Mouse (Mus musculus) limb, embryonic 11.5 days (tissue): Measurements from ENCODE around the gene Spon1. TPM values are rescaled to one million over a fixed set of nuclear protein-coding genes. Genes with fewer than 3 reads are reported as not detected.
A peak's percentile ranks its signal among the peaks of the same experiment; 100 is the strongest.

Experiments
- ATAC-seq: fragments of 200-750 bp; cut with Nextera tagmentation; 2 replicates; pipeline ENCODE4 v1.8.0; 2017; ENCODE audit warnings: low read depth; ENCODE audit not compliant: insufficient number of reproducible peaks, low FRiP score, low TSS enrichment
- DNase-seq: peaks from one replicate; pipeline ENCODE4 v3.0.0-alpha.2; 2015; ENCODE audit warnings: low spot score
- H3K27ac ChIP-seq: fragments of 300-500 bp; sonication (generic); replicated peaks from 2 replicates; pipeline ENCODE4 v1.5.1; 2014; ENCODE audit warnings: low read depth, mild to moderate bottlenecking, low read length
- H3K27me3 ChIP-seq: fragments of 300-500 bp; sonication (generic); 2 replicates; pipeline ENCODE4 v1.6.1; 2014; ENCODE audit warnings: mild to moderate bottlenecking, low read length, mixed read lengths; ENCODE audit not compliant: control insufficient read depth, insufficient read depth
- H3K36me3 ChIP-seq: fragments of 300-500 bp; sonication (generic); 2 replicates; pipeline ENCODE4 v1.6.1; 2014; ENCODE audit warnings: mild to moderate bottlenecking, low read length, moderate library complexity, mixed read lengths; ENCODE audit not compliant: control insufficient read depth, insufficient read depth
- H3K4me1 ChIP-seq: fragments of 300-500 bp; sonication (generic); 2 replicates; pipeline ENCODE4 v1.6.1; 2014; ENCODE audit warnings: low read length, mixed read lengths; ENCODE audit not compliant: control insufficient read depth, insufficient read depth
- H3K4me2 ChIP-seq: fragments of 300-500 bp; sonication (generic); 2 replicates; pipeline ENCODE4 v1.6.1; 2014; ENCODE audit warnings: low read depth, mild to moderate bottlenecking, moderate library complexity; ENCODE audit not compliant: severe bottlenecking
- H3K4me3 ChIP-seq: fragments of 300-500 bp; sonication (generic); 2 replicates; pipeline ENCODE4 v1.5.1; 2014; ENCODE audit warnings: low read depth, low read length
- H3K9ac ChIP-seq: fragments of 300-500 bp; sonication (generic); 2 replicates; pipeline ENCODE4 v1.6.1; 2014; ENCODE audit warnings: mild to moderate bottlenecking, low read length
- H3K9me3 ChIP-seq: fragments of 300-500 bp; sonication (generic); 2 replicates; pipeline ENCODE4 v1.6.1; 2016; ENCODE audit warnings: low read length; ENCODE audit not compliant: control insufficient read depth
- WGBS: fragments of 180-500 bp; shearing (Covaris S2); extraction: QIAGEN DNeasy Blood & Tissue Kit; methylation state at CpG from one replicate; pipeline ENCODE4 v1.1.7; 2014; 5-methylcytosine and 5-hydroxymethylcytosine counted together
- polyA plus RNA-seq: library from polyadenylated mRNA; unstranded; fragments of >200 nt; fragmentation: Nextera tagmentation; extraction: Ambion mirVana; gene quantifications from 2 replicates; pipeline ENCODE4 v1.2.1, GENCODE M21; 2014

Gene Spon1
- polyA plus RNA-seq, 1 experiment from 2014 or later, result 3.8 TPM

GRCm38 (mm10) chr7:113742644-113743043 lies 23.2 kb upstream of the Spon1 start:
- ATAC-seq (no peak), DNase-seq (no peak)
- Histone ChIP-seq H3K36me3 (no peaks in the 10 kb centered on the region), H3K27me3 (no peaks in the 10 kb centered on the region), H3K9ac (no peak overlapping the region), H3K4me2 (no peak overlapping the region), H3K27ac (no peak overlapping the region), H3K4me1 (0 out of 2 replicates have a peak, but pooled peaks cover 3% of the 10 kb centered on the region), H3K4me3 (no peak overlapping the region), H3K9me3 (peaks cover 3% of the 10 kb centered on the region; the same call in 1 of the 2 replicates)
- 84% methylated on average over 4 of the region's 4 CpGs for WGBS

- DNase-seq, result no peak
- Histone ChIP-seq H3K4me1 (0 out of 2 replicates have a peak, but pooled peaks cover 3% of the 10 kb centered on the region), H3K9me3 (peaks cover 3% of the 10 kb centered on the region; the same call in 1 of the 2 replicates), H3K27ac (no peak overlapping the region), H3K9ac (no peak overlapping the region), H3K36me3 (no peaks in the 10 kb centered on the region), H3K4me3 (no peak overlapping the region), H3K4me2 (no peak overlapping the region), H3K27me3 (no peaks in the 10 kb centered on the region)
- 7% methylated on average over 5 of the region's 5 CpGs for WGBS
- no peak for ATAC-seq
Observed at GRCm38 (mm10) chr7:113743982-113744381, 21.8 kb upstream of the Spon1 start.

- WGBS, result 93% methylated on average over 2 of the region's 2 CpGs
- Histone ChIP-seq H3K4me1 (no peaks in the 10 kb centered on the region), H3K9me3 (no peaks in the 10 kb centered on the region), H3K27ac (no peak overlapping the region), H3K4me3 (no peak overlapping the region), H3K9ac (no peak overlapping the region), H3K4me2 (no peak overlapping the region), H3K27me3 (no peaks in the 10 kb centered on the region), H3K36me3 (no peaks in the 10 kb centered on the region)
- DNase-seq, result no peak
- no peak for ATAC-seq
Observed at GRCm38 (mm10) chr7:113756616-113757015, 9.2 kb upstream of the Spon1 start.

GRCm38 (mm10) chr7:113759212-113759611 lies 6.6 kb upstream of the Spon1 start:
- no peak for ATAC-seq
- Histone ChIP-seq H3K4me3 (no peak overlapping the region), H3K9ac (no peak overlapping the region), H3K27me3 (no peaks in the 10 kb centered on the region), H3K4me2 (no peak overlapping the region), H3K36me3 (no peaks in the 10 kb centered on the region), H3K4me1 (no peaks in the 10 kb centered on the region), H3K9me3 (no peaks in the 10 kb centered on the region), H3K27ac (no peak overlapping the region)
- WGBS, result 20% methylated on average over 1 of the region's 1 CpGs
- peak; percentile 62 for DNase-seq

GRCm38 (mm10) chr7:113765133-113765532 lies 665 bp upstream of the Spon1 start:
- Histone ChIP-seq H3K27ac (no peak overlapping the region), H3K36me3 (no peaks in the 10 kb centered on the region), H3K27me3 (peaks cover 23% of the 10 kb centered on the region), H3K9ac (no peak overlapping the region), H3K4me2 (no peak overlapping the region), H3K4me3 (no peak overlapping the region), H3K9me3 (no peaks in the 10 kb centered on the region), H3K4me1 (peaks cover 7% of the 10 kb centered on the region; the same call in 1 of the 2 replicates)
- ATAC-seq, result no peak
- 89% methylated on average over 5 of the region's 5 CpGs for WGBS
- DNase-seq, result no peak

- Histone ChIP-seq H3K9ac (peak overlapping the region; percentile 53), H3K4me2 (peak overlapping the region; percentile 99), H3K4me3 (peak overlapping the region; percentile 48), H3K27ac (no peak overlapping the region), H3K27me3 (peaks cover 23% of the 10 kb centered on the region), H3K4me1 (peaks cover 7% of the 10 kb centered on the region; the same call in 1 of the 2 replicates), H3K36me3 (no peaks in the 10 kb centered on the region), H3K9me3 (no peaks in the 10 kb centered on the region)
- ATAC-seq, result peak; percentile 33; the same call in 1 of the 2 replicates
- under 1% methylated on average over 27 of the region's 27 CpGs for WGBS
- peak; percentile 53 for DNase-seq
Observed at GRCm38 (mm10) chr7:113766498-113766941, 722 bp downstream of the Spon1 start.

- no peak overlapping the region for H3K27ac ChIP-seq
- H3K36me3 ChIP-seq, result no peaks in the 10 kb centered on the region
- ATAC-seq (no peak), DNase-seq (no peak)
- H3K4me1 ChIP-seq, result peaks cover 7% of the 10 kb centered on the region; the same call in 1 of the 2 replicates
- no peak overlapping the region for H3K4me3 ChIP-seq
- H3K9me3 ChIP-seq, result peaks cover 2% of the 10 kb centered on the region; the same call in 1 of the 2 replicates
- no peak overlapping the region for H3K4me2 ChIP-seq
- H3K27me3 ChIP-seq, result peaks cover 23% of the 10 kb centered on the region
- H3K9ac ChIP-seq, result no peak overlapping the region
- 21% methylated on average over 6 of the region's 6 CpGs for WGBS
Observed at GRCm38 (mm10) chr7:113767546-113767945, 1.7 kb downstream of the Spon1 start.

- WGBS, result 71% methylated on average over 6 of the region's 6 CpGs
- peaks cover 7% of the 10 kb centered on the region; the same call in 1 of the 2 replicates for H3K4me1 ChIP-seq
Observed at GRCm38 (mm10) chr7:113768174-113768935, 2.6 kb downstream of the Spon1 start.

More at GRCm38 (mm10) chr7:113768174-113768935, 2.6 kb downstream of the Spon1 start:
- ATAC-seq (no peak), DNase-seq (no peak)
- Histone ChIP-seq H3K4me2 (no peak overlapping the region), H3K9ac (no peak overlapping the region), H3K9me3 (peaks cover 2% of the 10 kb centered on the region; the same call in 1 of the 2 replicates), H3K27ac (no peak overlapping the region), H3K36me3 (no peaks in the 10 kb centered on the region), H3K4me3 (no peak overlapping the region), H3K27me3 (peaks cover 23% of the 10 kb centered on the region)
